Mouse (Mus musculus): ENCODE data around the gene Aig1. TPM values are rescaled to one million over a fixed set of nuclear protein-coding genes. Genes with fewer than 3 reads are reported as not detected.

Gene Aig1
- polyA plus RNA-seq, 1 experiment from 2014 or later: 96.1 TPM

- Histone ChIP-seq H3K4me2 (ENCODE audit: low read length) (no peak overlapping the region), H3K36me3 (ENCODE audit: control insufficient read depth, insufficient read depth, low read length) (peaks cover 3% of the 10 kb centered on the region; the same call in 1 of the 2 replicates), H3K27me3 (ENCODE audit: control insufficient read depth, insufficient read depth, low read depth, low read length) (no peaks in the 10 kb centered on the region), H3K27ac (ENCODE audit: low read length) (no peak overlapping the region), H3K9me3 (replicated peaks; ENCODE audit: control insufficient read depth, low read length, poor library complexity, severe bottlenecking) (no peaks in the 10 kb centered on the region), H3K4me1 (ENCODE audit: control insufficient read depth, insufficient read depth, low read length) (peaks cover 6% of the 10 kb centered on the region), H3K9ac (ENCODE audit: low read depth, low read length) (no peak overlapping the region), H3K4me3 (ENCODE audit: low read depth, low read length) (no peak overlapping the region)
- ATAC-seq: no peak
- WGBS: 93% methylated on average over 7 of the region's 7 CpGs
These were observed 12.3 kb downstream of the Aig1 start for GRCm38 (mm10) chr10:13856438-13856837.

- H3K9me3 ChIP-seq (replicated peaks; ENCODE audit: control insufficient read depth, low read length, poor library complexity, severe bottlenecking): no peaks in the 10 kb centered on the region
- 96% methylated on average over 7 of the region's 7 CpGs for WGBS
- no peak for ATAC-seq
These were observed 12.8 kb downstream of the Aig1 start for GRCm38 (mm10) chr10:13855969-13856368.

GRCm38 (mm10) chr10:13855111-13855510 lies 13.7 kb downstream of the Aig1 start:
- Histone ChIP-seq H3K9ac (ENCODE audit: low read depth, low read length) (no peak overlapping the region), H3K9me3 (replicated peaks; ENCODE audit: control insufficient read depth, low read length, poor library complexity, severe bottlenecking) (no peaks in the 10 kb centered on the region), H3K4me3 (ENCODE audit: low read depth, low read length) (no peak overlapping the region), H3K27ac (ENCODE audit: low read length) (no peak overlapping the region), H3K27me3 (ENCODE audit: control insufficient read depth, insufficient read depth, low read depth, low read length) (no peaks in the 10 kb centered on the region), H3K36me3 (ENCODE audit: control insufficient read depth, insufficient read depth, low read length) (peaks cover 3% of the 10 kb centered on the region; the same call in 1 of the 2 replicates), H3K4me1 (ENCODE audit: control insufficient read depth, insufficient read depth, low read length) (no peaks in the 10 kb centered on the region), H3K4me2 (ENCODE audit: low read length) (no peak overlapping the region)
- ATAC-seq: no peak
- 92% methylated on average over 3 of the region's 3 CpGs for WGBS

More at GRCm38 (mm10) chr10:13855969-13856368, 12.8 kb downstream of the Aig1 start:
- no peak overlapping the region for H3K4me3 ChIP-seq (ENCODE audit: low read depth, low read length)
- H3K4me2 ChIP-seq (ENCODE audit: low read length): no peak overlapping the region
- H3K27me3 ChIP-seq (ENCODE audit: control insufficient read depth, insufficient read depth, low read depth, low read length): no peaks in the 10 kb centered on the region
- H3K27ac ChIP-seq (ENCODE audit: low read length): no peak overlapping the region
- peaks cover 2% of the 10 kb centered on the region; the same call in 1 of the 2 replicates for H3K4me1 ChIP-seq (ENCODE audit: control insufficient read depth, insufficient read depth, low read length)
- H3K36me3 ChIP-seq (ENCODE audit: control insufficient read depth, insufficient read depth, low read length): peaks cover 3% of the 10 kb centered on the region; the same call in 1 of the 2 replicates
- H3K9ac ChIP-seq (ENCODE audit: low read depth, low read length): no peak overlapping the region

GRCm38 (mm10) chr10:13850071-13850470 lies 18.7 kb downstream of the Aig1 start:
- H3K9me3 ChIP-seq (replicated peaks; ENCODE audit: control insufficient read depth, low read length, poor library complexity, severe bottlenecking): no peaks in the 10 kb centered on the region; the same call in 1 of the 2 replicates
- ATAC-seq: no peak
- 45% methylated on average over 3 of the region's 3 CpGs for WGBS
- no peak overlapping the region for H3K4me3 ChIP-seq (ENCODE audit: low read depth, low read length)
- H3K4me1 ChIP-seq (ENCODE audit: control insufficient read depth, insufficient read depth, low read length): no peaks in the 10 kb centered on the region
- peaks cover 3% of the 10 kb centered on the region; the same call in 1 of the 2 replicates for H3K36me3 ChIP-seq (ENCODE audit: control insufficient read depth, insufficient read depth, low read length)
- no peak overlapping the region for H3K9ac ChIP-seq (ENCODE audit: low read depth, low read length)
- no peak overlapping the region for H3K27ac ChIP-seq (ENCODE audit: low read length)
- no peak overlapping the region for H3K4me2 ChIP-seq (ENCODE audit: low read length)
- no peaks in the 10 kb centered on the region for H3K27me3 ChIP-seq (ENCODE audit: control insufficient read depth, insufficient read depth, low read depth, low read length)

- Histone ChIP-seq H3K27ac (ENCODE audit: low read length) (no peak overlapping the region), H3K36me3 (ENCODE audit: control insufficient read depth, insufficient read depth, low read length) (peaks cover 3% of the 10 kb centered on the region; the same call in 1 of the 2 replicates), H3K9ac (ENCODE audit: low read depth, low read length) (no peak overlapping the region), H3K4me2 (ENCODE audit: low read length) (no peak overlapping the region), H3K4me1 (ENCODE audit: control insufficient read depth, insufficient read depth, low read length) (no peaks in the 10 kb centered on the region), H3K27me3 (ENCODE audit: control insufficient read depth, insufficient read depth, low read depth, low read length) (no peaks in the 10 kb centered on the region), H3K4me3 (ENCODE audit: low read depth, low read length) (no peak overlapping the region), H3K9me3 (replicated peaks; ENCODE audit: control insufficient read depth, low read length, poor library complexity, severe bottlenecking) (no peaks in the 10 kb centered on the region; the same call in 1 of the 2 replicates)
- WGBS: 5% methylated on average over 2 of the region's 2 CpGs
- ATAC-seq: no peak
These were observed 19.6 kb downstream of the Aig1 start for GRCm38 (mm10) chr10:13849205-13849604.

- Histone ChIP-seq H3K36me3 (ENCODE audit: control insufficient read depth, insufficient read depth, low read length) (no peaks in the 10 kb centered on the region), H3K9me3 (replicated peaks; ENCODE audit: control insufficient read depth, low read length, poor library complexity, severe bottlenecking) (no peaks in the 10 kb centered on the region; the same call in 1 of the 2 replicates), H3K4me1 (ENCODE audit: control insufficient read depth, insufficient read depth, low read length) (no peaks in the 10 kb centered on the region), H3K4me3 (ENCODE audit: low read depth, low read length) (no peak overlapping the region), H3K27ac (ENCODE audit: low read length) (no peak overlapping the region), H3K4me2 (ENCODE audit: low read length) (no peak overlapping the region), H3K9ac (ENCODE audit: low read depth, low read length) (no peak overlapping the region), H3K27me3 (ENCODE audit: control insufficient read depth, insufficient read depth, low read depth, low read length) (no peaks in the 10 kb centered on the region)
- WGBS: 94% methylated on average over 4 of the region's 4 CpGs
- ATAC-seq: no peak
These were observed 23.9 kb downstream of the Aig1 start for GRCm38 (mm10) chr10:13844864-13845263.

GRCm38 (mm10) chr10:13843746-13844145 lies 25.0 kb downstream of the Aig1 start:
- Histone ChIP-seq H3K9me3 (replicated peaks; ENCODE audit: control insufficient read depth, low read length, poor library complexity, severe bottlenecking) (no peaks in the 10 kb centered on the region; the same call in 1 of the 2 replicates), H3K27me3 (ENCODE audit: control insufficient read depth, insufficient read depth, low read depth, low read length) (no peaks in the 10 kb centered on the region), H3K4me2 (ENCODE audit: low read length) (no peak overlapping the region), H3K36me3 (ENCODE audit: control insufficient read depth, insufficient read depth, low read length) (no peaks in the 10 kb centered on the region), H3K27ac (ENCODE audit: low read length) (no peak overlapping the region), H3K4me3 (ENCODE audit: low read depth, low read length) (no peak overlapping the region), H3K4me1 (ENCODE audit: control insufficient read depth, insufficient read depth, low read length) (no peaks in the 10 kb centered on the region), H3K9ac (ENCODE audit: low read depth, low read length) (no peak overlapping the region)
- WGBS: 27% methylated on average over 3 of the region's 3 CpGs
- ATAC-seq: no peak

GRCm38 (mm10) chr10:13842855-13843254 lies 25.9 kb downstream of the Aig1 start:
- Histone ChIP-seq H3K4me1 (ENCODE audit: control insufficient read depth, insufficient read depth, low read length) (no peaks in the 10 kb centered on the region), H3K9ac (ENCODE audit: low read depth, low read length) (no peak overlapping the region), H3K36me3 (ENCODE audit: control insufficient read depth, insufficient read depth, low read length) (no peaks in the 10 kb centered on the region), H3K4me2 (ENCODE audit: low read length) (no peak overlapping the region), H3K27me3 (ENCODE audit: control insufficient read depth, insufficient read depth, low read depth, low read length) (no peaks in the 10 kb centered on the region), H3K4me3 (ENCODE audit: low read depth, low read length) (no peak overlapping the region), H3K9me3 (replicated peaks; ENCODE audit: control insufficient read depth, low read length, poor library complexity, severe bottlenecking) (no peaks in the 10 kb centered on the region; the same call in 1 of the 2 replicates), H3K27ac (ENCODE audit: low read length) (no peak overlapping the region)
- no peak for ATAC-seq
- 75% methylated on average over 8 of the region's 8 CpGs for WGBS

GRCm38 (mm10) chr10:13838511-13839126 lies 30.2 kb downstream of the Aig1 start:
- no peak overlapping the region for H3K27ac ChIP-seq (ENCODE audit: low read length)
- no peaks in the 10 kb centered on the region for H3K36me3 ChIP-seq (ENCODE audit: control insufficient read depth, insufficient read depth, low read length)
- ATAC-seq: no peak
- H3K9me3 ChIP-seq (replicated peaks; ENCODE audit: control insufficient read depth, low read length, poor library complexity, severe bottlenecking): no peaks in the 10 kb centered on the region
- H3K4me2 ChIP-seq (ENCODE audit: low read length): no peak overlapping the region
- H3K9ac ChIP-seq (ENCODE audit: low read depth, low read length): no peak overlapping the region
- no peaks in the 10 kb centered on the region for H3K4me1 ChIP-seq (ENCODE audit: control insufficient read depth, insufficient read depth, low read length)
- no peak overlapping the region for H3K4me3 ChIP-seq (ENCODE audit: low read depth, low read length)
- no peaks in the 10 kb centered on the region for H3K27me3 ChIP-seq (ENCODE audit: control insufficient read depth, insufficient read depth, low read depth, low read length)
- 88% methylated on average over 6 of the region's 6 CpGs for WGBS

Measured in midbrain, embryonic 16.5 days (tissue).